Mouse (Mus musculus) testis, adult 2 months (tissue): ENCODE measurements around the gene Prkag2.

Experiments
- CTCF ChIP-seq: fragments of 200-500 bp; IDR thresholded peaks from 2 replicates; pipeline ENCODE4 v1.5.1; 2012; ENCODE audit warnings: low read depth, mild to moderate bottlenecking, inconsistent platforms, low read length, moderate library complexity; ENCODE audit not compliant: control insufficient read depth, insufficient read depth, insufficient replicate concordance
- POLR2A ChIP-seq: fragments of 200-500 bp; IDR thresholded peaks from 2 replicates; pipeline ENCODE4 v1.6.1; 2012; ENCODE audit warnings: low read depth, mild to moderate bottlenecking, inconsistent platforms, low read length, moderate library complexity; ENCODE audit not compliant: control insufficient read depth

DNA sequence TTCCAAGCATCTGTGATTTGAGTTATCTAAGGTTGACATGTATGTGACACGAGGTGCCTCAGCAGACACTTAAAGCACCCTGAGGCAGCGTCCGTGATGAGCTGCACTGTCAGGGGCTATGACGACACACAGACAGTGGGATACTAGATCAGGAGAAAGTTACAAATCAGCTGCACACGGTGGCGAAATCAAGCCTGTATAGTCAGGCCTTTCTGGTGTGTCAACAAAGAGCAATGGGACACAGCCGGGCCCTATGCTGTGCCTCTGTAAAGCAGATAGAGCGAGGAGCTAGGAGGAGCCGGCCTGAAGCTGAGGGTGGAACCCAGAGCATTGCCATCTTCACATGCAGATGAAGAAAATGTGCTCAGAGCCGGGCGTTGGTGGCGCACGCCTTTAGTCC is 12.3 kb downstream of the Prkag2 start:
- TF ChIP-seq POLR2A (no peak), CTCF (no peak)
